ENCODE assay signal across 20 mouse cellular contexts in genomic region chr4:126083021-126083420, GRCm38 (mm10). TPM values are rescaled to one million over a fixed set of nuclear protein-coding genes. Genes with fewer than 3 reads are reported as not detected.
DNase-seq lines count a peak whose midpoint lies in the region; ATAC-seq lines count a peak whose summit lies in the region.
"Had no signal": no experiment of that assay in that cellular context is flagged by ENCODE, and none has a peak within 500 bp of the region (broad histone marks: within the 10 kb centered on the region; RNA-seq: fewer than 3 reads in every experiment).

No protein-coding gene starts in this region.

- H3K9me3 ChIP-seq in liver, embryonic 11.5 days (ENCODE audit: control insufficient read depth, low read length) = 0 out of 2 replicates have a peak, but pooled peaks cover 2% of the 10 kb centered on the region
- H3K9me3 ChIP-seq in liver, embryonic 12.5 days (replicated peaks) = no peaks in the 10 kb centered on the region
- no peaks in the 10 kb centered on the region for H3K9me3 ChIP-seq in forebrain, embryonic 14.5 days (replicated peaks; ENCODE audit: control insufficient read depth, low read length)
- no peaks in the 10 kb centered on the region for H3K9me3 ChIP-seq in forebrain, embryonic 12.5 days
- H3K9me3 ChIP-seq: embryonic facial prominence, embryonic 12.5 days; heart, embryonic 10.5 days had no signal

- H3K27ac ChIP-seq in liver, embryonic 11.5 days (ENCODE audit: low read depth, low read length) = no peak overlapping the region
- no peak overlapping the region for H3K27ac ChIP-seq in liver, embryonic 12.5 days
- H3K27ac ChIP-seq in forebrain, embryonic 14.5 days (ENCODE audit: low read depth, low read length) = no peak overlapping the region
- no peak overlapping the region for H3K27ac ChIP-seq in forebrain, embryonic 12.5 days
- H3K27ac ChIP-seq: embryonic facial prominence, embryonic 12.5 days; heart, embryonic 10.5 days; hindbrain, embryonic 14.5 days had no signal

- no peaks in the 10 kb centered on the region for H3K27me3 ChIP-seq in liver, embryonic 11.5 days (replicated peaks; ENCODE audit: control insufficient read depth, insufficient read depth, low read length)
- no peaks in the 10 kb centered on the region for H3K27me3 ChIP-seq in liver, embryonic 12.5 days (replicated peaks)
- no peaks in the 10 kb centered on the region for H3K27me3 ChIP-seq in forebrain, embryonic 14.5 days (replicated peaks; ENCODE audit: control insufficient read depth, insufficient read depth, low read length)
- H3K27me3 ChIP-seq in forebrain, embryonic 12.5 days = no peaks in the 10 kb centered on the region
- H3K27me3 ChIP-seq: embryonic facial prominence, embryonic 12.5 days; Patski had no signal

- peak; percentile 28; the same call in 1 of the 2 replicates for ATAC-seq in liver, embryonic 11.5 days (replicated peaks; ENCODE audit: low FRiP score)
- no peak for ATAC-seq in liver, embryonic 12.5 days
- ATAC-seq in common myeloid progenitor, adult 5-6 weeks (replicated peaks; ENCODE audit: low read depth, poor library complexity, severe bottlenecking) = peak; percentile 51
- peak; percentile 52 for ATAC-seq in megakaryocyte progenitor cell, adult 5-6 weeks (replicated peaks; ENCODE audit: poor library complexity)
- ATAC-seq in forebrain, embryonic 14.5 days = no peak
- no peak for ATAC-seq in forebrain, embryonic 12.5 days (ENCODE audit: low FRiP score)
- ATAC-seq: forebrain, postnatal 0 days; Patski had no signal

- H3K4me2 ChIP-seq in liver, embryonic 11.5 days = no peak overlapping the region
- no peak overlapping the region for H3K4me2 ChIP-seq in liver, embryonic 12.5 days
- no peak overlapping the region for H3K4me2 ChIP-seq in forebrain, embryonic 14.5 days (ENCODE audit: low read length)
- H3K4me2 ChIP-seq in forebrain, embryonic 12.5 days = no peak overlapping the region
- H3K4me2 ChIP-seq: embryonic facial prominence, embryonic 12.5 days; hindbrain, embryonic 14.5 days had no signal

- no peaks in the 10 kb centered on the region; the same call in none of the 2 replicates for H3K4me1 ChIP-seq in liver, embryonic 11.5 days (replicated peaks; ENCODE audit: control insufficient read depth, insufficient read depth, low read length)
- peaks cover 23% of the 10 kb centered on the region for H3K4me1 ChIP-seq in liver, embryonic 12.5 days
- H3K4me1 ChIP-seq in forebrain, embryonic 14.5 days (ENCODE audit: control insufficient read depth, insufficient read depth, low read length) = no peaks in the 10 kb centered on the region
- no peaks in the 10 kb centered on the region for H3K4me1 ChIP-seq in forebrain, embryonic 12.5 days

- H3K9ac ChIP-seq in liver, embryonic 11.5 days (ENCODE audit: low read depth, low read length) = no peak overlapping the region
- no peak overlapping the region for H3K9ac ChIP-seq in liver, embryonic 12.5 days
- no peak overlapping the region for H3K9ac ChIP-seq in forebrain, embryonic 14.5 days (ENCODE audit: low read length)
- no peak overlapping the region for H3K9ac ChIP-seq in forebrain, embryonic 12.5 days
- H3K9ac ChIP-seq: embryonic facial prominence, embryonic 12.5 days; forebrain, postnatal 0 days; hindbrain, embryonic 14.5 days had no signal

- H3K4me3 ChIP-seq in liver, embryonic 11.5 days (ENCODE audit: low read depth, low read length) = no peak overlapping the region
- no peak overlapping the region for H3K4me3 ChIP-seq in liver, embryonic 12.5 days
- no peak overlapping the region for H3K4me3 ChIP-seq in forebrain, embryonic 14.5 days (ENCODE audit: low read depth, low read length)
- no peak overlapping the region for H3K4me3 ChIP-seq in forebrain, embryonic 12.5 days (replicated peaks)
- H3K4me3 ChIP-seq: embryonic facial prominence, embryonic 12.5 days; heart, embryonic 10.5 days had no signal

- no peaks in the 10 kb centered on the region for H3K36me3 ChIP-seq in liver, embryonic 11.5 days (ENCODE audit: control insufficient read depth, insufficient read depth, low read length)
- H3K36me3 ChIP-seq in liver, embryonic 12.5 days = no peaks in the 10 kb centered on the region
- H3K36me3 ChIP-seq in forebrain, embryonic 14.5 days (ENCODE audit: control insufficient read depth, insufficient read depth, low read length) = peaks cover 27% of the 10 kb centered on the region; the same call in 1 of the 2 replicates
- H3K36me3 ChIP-seq in forebrain, embryonic 12.5 days (replicated peaks) = peaks cover 18% of the 10 kb centered on the region
- H3K36me3 ChIP-seq: heart, embryonic 10.5 days had no signal

- DNase-seq in liver, embryonic 11.5 days (ENCODE audit: low spot score) = no peak
- no peak for DNase-seq in retina, embryonic 14.5 days (ENCODE audit: low spot score)
- no peak for DNase-seq in forebrain, embryonic 14.5 days (ENCODE audit: low spot score)
- DNase-seq: adrenal gland, adult 2 months; cerebellum, adult 11 months; cerebellum, adult 8-10 months; cerebellum, postnatal 14 days; forebrain, postnatal 0 days; gastrocnemius, postnatal 36 days; heart, adult 18-20 months; heart, postnatal 10 days; kidney, adult 11 months had no signal

- WGBS in liver, embryonic 11.5 days = 61% methylated on average over 9 of the region's 9 CpGs
- WGBS in liver, embryonic 12.5 days (ENCODE audit: insufficient replicate concordance) = 41% methylated on average over 9 of the region's 9 CpGs
- WGBS in forebrain, embryonic 14.5 days = 95% methylated on average over 9 of the region's 9 CpGs
- WGBS in forebrain, embryonic 12.5 days = 98% methylated on average over 9 of the region's 9 CpGs

RNA-seq across cellular contexts. Expression of gene Lsm10, which starts 13.4 kb away (rescaled TPM):
- 46.6 and 53.3 TPM in 2 replicates for polyA plus RNA-seq in liver, embryonic 11.5 days (2014; fragmentation: Nextera tagmentation; extraction: Ambion mirVana)
- 34.5 and 36.7 TPM in 2 replicates for polyA plus RNA-seq in liver, embryonic 12.5 days (2016; fragmentation: Nextera tagmentation; extraction: Ambion mirVana)
- total RNA-seq in common myeloid progenitor, adult 5-6 weeks (2017) = 14.9 and 15.8 TPM in 2 replicates
- total RNA-seq in megakaryocyte progenitor cell, adult 5-6 weeks (2015) = 20.4 and 25.1 TPM in 2 replicates
- total RNA-seq in megakaryocyte progenitor cell, adult 5-6 weeks (2017) = 14.7 and 15.9 TPM in 2 replicates
- 63.1 and 76.6 TPM in 2 replicates for polyA plus RNA-seq in forebrain, embryonic 14.5 days (2014; fragmentation: Nextera tagmentation; extraction: Ambion mirVana)
- polyA plus RNA-seq in forebrain, embryonic 12.5 days (2016; fragmentation: Nextera tagmentation; extraction: Ambion mirVana) = 41.9 and 46.6 TPM in 2 replicates

RNA-seq across cellular contexts. Expression of gene Stk40, which starts 20.7 kb away (rescaled TPM):
- polyA plus RNA-seq in liver, embryonic 11.5 days (2014; fragmentation: Nextera tagmentation; extraction: Ambion mirVana) = 24.4 and 26.7 TPM in 2 replicates
- polyA plus RNA-seq in liver, embryonic 12.5 days (2016; fragmentation: Nextera tagmentation; extraction: Ambion mirVana) = 22.4 and 23.0 TPM in 2 replicates
- 10.6 and 11.7 TPM in 2 replicates for total RNA-seq in common myeloid progenitor, adult 5-6 weeks (2017)
- total RNA-seq in megakaryocyte progenitor cell, adult 5-6 weeks (2015) = 6.5 and 7.3 TPM in 2 replicates
- total RNA-seq in megakaryocyte progenitor cell, adult 5-6 weeks (2017) = 5.9 and 6.0 TPM in 2 replicates
- polyA plus RNA-seq in forebrain, embryonic 14.5 days (2014; fragmentation: Nextera tagmentation; extraction: Ambion mirVana) = 22.2 and 25.1 TPM in 2 replicates
- 42.8 and 48.5 TPM in 2 replicates for polyA plus RNA-seq in forebrain, embryonic 12.5 days (2016; fragmentation: Nextera tagmentation; extraction: Ambion mirVana)

RNA-seq across cellular contexts. Expression of gene Oscp1, which starts 24.7 kb away (rescaled TPM):
- 6.6 TPM in 2 replicates for polyA plus RNA-seq in liver, embryonic 11.5 days (2014; fragmentation: Nextera tagmentation; extraction: Ambion mirVana)
- 2.8 and 3.0 TPM in 2 replicates for polyA plus RNA-seq in liver, embryonic 12.5 days (2016; fragmentation: Nextera tagmentation; extraction: Ambion mirVana)
- 1.6 and 7.5 TPM in 2 replicates for total RNA-seq in common myeloid progenitor, adult 5-6 weeks (2017)
- 13.5 and 15.5 TPM in 2 replicates for total RNA-seq in megakaryocyte progenitor cell, adult 5-6 weeks (2015)
- total RNA-seq in megakaryocyte progenitor cell, adult 5-6 weeks (2017) = 20.3 and 31.9 TPM in 2 replicates
- 31.2 and 32.0 TPM in 2 replicates for polyA plus RNA-seq in forebrain, embryonic 14.5 days (2014; fragmentation: Nextera tagmentation; extraction: Ambion mirVana)
- 26.8 and 32.2 TPM in 2 replicates for polyA plus RNA-seq in forebrain, embryonic 12.5 days (2016; fragmentation: Nextera tagmentation; extraction: Ambion mirVana)

RNA-seq across cellular contexts. Expression of gene Mrps15, which starts 36.3 kb away (rescaled TPM):
- polyA plus RNA-seq in liver, embryonic 11.5 days (2014; fragmentation: Nextera tagmentation; extraction: Ambion mirVana) = 186 and 190 TPM in 2 replicates
- polyA plus RNA-seq in liver, embryonic 12.5 days (2016; fragmentation: Nextera tagmentation; extraction: Ambion mirVana) = 128 and 138 TPM in 2 replicates
- total RNA-seq in common myeloid progenitor, adult 5-6 weeks (2017) = 62.6 and 83.8 TPM in 2 replicates
- 196 and 200 TPM in 2 replicates for total RNA-seq in megakaryocyte progenitor cell, adult 5-6 weeks (2015)
- 76.1 and 90.5 TPM in 2 replicates for total RNA-seq in megakaryocyte progenitor cell, adult 5-6 weeks (2017)
- polyA plus RNA-seq in forebrain, embryonic 14.5 days (2014; fragmentation: Nextera tagmentation; extraction: Ambion mirVana) = 108 and 124 TPM in 2 replicates
- polyA plus RNA-seq in forebrain, embryonic 12.5 days (2016; fragmentation: Nextera tagmentation; extraction: Ambion mirVana) = 125 and 132 TPM in 2 replicates

RNA-seq across cellular contexts. Expression of gene Csf3r, which starts 58.7 kb away (rescaled TPM):
- 2.4 and 3.1 TPM in 2 replicates for polyA plus RNA-seq in liver, embryonic 11.5 days (2014; fragmentation: Nextera tagmentation; extraction: Ambion mirVana)
- 2.8 TPM in 2 replicates for polyA plus RNA-seq in liver, embryonic 12.5 days (2016; fragmentation: Nextera tagmentation; extraction: Ambion mirVana)
- total RNA-seq in common myeloid progenitor, adult 5-6 weeks (2017) = 33.3 and 34.0 TPM in 2 replicates
- 118 and 119 TPM in 2 replicates for total RNA-seq in megakaryocyte progenitor cell, adult 5-6 weeks (2015)
- total RNA-seq in megakaryocyte progenitor cell, adult 5-6 weeks (2017) = 75.0 and 76.9 TPM in 2 replicates
- 0.48 and 0.53 TPM in 2 replicates for polyA plus RNA-seq in forebrain, embryonic 14.5 days (2014; fragmentation: Nextera tagmentation; extraction: Ambion mirVana)
- polyA plus RNA-seq in forebrain, embryonic 12.5 days (2016; fragmentation: Nextera tagmentation; extraction: Ambion mirVana) = 0.18 and 0.51 TPM in 2 replicates
- polyA plus RNA-seq: Patski had no signal

Comparison
In these comparisons a context has a peak if more than half of its experiments do, and no peak if none do; other contexts are left out.
1. ATAC-seq: peak in liver, embryonic 11.5 days (single experiment), common myeloid progenitor, adult 5-6 weeks (single experiment) and megakaryocyte progenitor cell, adult 5-6 weeks (single experiment); none in liver, embryonic 12.5 days (single experiment), forebrain, embryonic 14.5 days (single experiment) and forebrain, embryonic 12.5 days (single experiment).